In the genomic region with DNA sequence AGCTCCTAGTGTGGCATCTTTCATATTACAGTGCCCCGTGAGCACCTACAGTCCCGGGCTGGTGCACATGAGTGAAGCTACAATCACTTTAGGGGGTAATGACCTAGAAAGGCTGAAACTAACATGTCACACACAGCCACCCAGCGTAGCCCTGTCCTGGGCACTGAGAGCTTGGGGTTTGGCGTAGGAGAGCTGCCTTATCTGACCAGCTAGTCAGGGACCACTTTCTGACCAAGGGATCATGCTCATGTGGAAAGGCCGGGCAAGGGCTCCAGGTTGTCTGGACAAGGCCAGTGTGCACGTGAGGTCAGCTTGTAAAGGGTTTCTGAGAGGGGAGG, we compare ENCODE assay signal across 30 mouse cellular contexts. TPM values are rescaled to one million over a fixed set of nuclear protein-coding genes. Genes with fewer than 3 reads are reported as not detected.
DNase-seq lines count a peak whose midpoint lies in the region; ATAC-seq and TF ChIP-seq lines count a peak whose summit lies in the region.
"Had no signal": no experiment of that assay in that cellular context is flagged by ENCODE, and none has a peak within 500 bp of the region (broad histone marks: within the 10 kb centered on the region; RNA-seq: fewer than 3 reads in every experiment).

No protein-coding gene starts in this region.

- TF ChIP-seq POLR2A in kidney, adult 2 months (IDR thresholded peaks at IDR 0.05; ENCODE audit: low read depth, low read length): no peak
- TF ChIP-seq POLR2A in bone marrow, adult 2 months (IDR thresholded peaks at IDR 0.05; ENCODE audit: borderline replicate concordance, control insufficient read depth, low read depth, low read length): no peak

- H3K4me3 ChIP-seq in kidney, adult 2 months (ENCODE audit: insufficient read depth, low read depth, low read length): no peak overlapping the region
- H3K4me3 ChIP-seq in liver, embryonic 14.5 days (ENCODE audit: insufficient read depth in 1 of 2, low read depth in 2 of 2, low read length in 2 of 2): no peak overlapping the region
- H3K4me3 ChIP-seq in bone marrow, adult 2 months (replicated peaks; ENCODE audit: control insufficient read depth, low read depth, low read length): no peak overlapping the region
- H3K4me3 ChIP-seq in liver, postnatal 0 days (ENCODE audit: low read depth, low read length): no peak overlapping the region
- H3K4me3 ChIP-seq: forebrain, embryonic 10.5 days; hindbrain, embryonic 15.5 days; limb, embryonic 15.5 days; midbrain, embryonic 12.5 days had no signal

- ATAC-seq in liver, embryonic 14.5 days (ENCODE audit: insufficient read depth): no peak
- ATAC-seq in liver, postnatal 0 days: peak; percentile 74
- ATAC-seq: forebrain, embryonic 16.5 days had no signal

- DNase-seq in kidney, adult 18-20 months: peak; percentile 27
- DNase-seq in kidney, adult 2 months: no peak
- no peak for DNase-seq in liver, embryonic 14.5 days (ENCODE audit: low read depth in 3 of 3, low spot score in 3 of 3)
- DNase-seq in liver: no peak
- peak; percentile 24 for DNase-seq in liver, postnatal 0 days
- no peak for DNase-seq in ovary, postnatal 36 days (ENCODE audit: low spot score)
- DNase-seq in adrenal gland, postnatal 14 days: no peak
- DNase-seq: cerebellum, adult 18-20 months; cerebellum, postnatal 14 days; left cerebral cortex, postnatal 4 days; right cerebral cortex, postnatal 14 days; spleen, adult 18-20 months; thymus, postnatal 25 days had no signal

- WGBS in kidney, adult 2 months: 40% methylated on average over 6 of the region's 6 CpGs
- 60% methylated on average over 6 of the region's 6 CpGs for WGBS in liver, embryonic 14.5 days (ENCODE audit: insufficient replicate concordance)
- WGBS in bone marrow, adult 2 months: 69% methylated on average over 6 of the region's 6 CpGs
- WGBS in liver, postnatal 0 days (ENCODE audit: insufficient replicate concordance): 59% methylated on average over 6 of the region's 6 CpGs

- peaks cover 9% of the 10 kb centered on the region for H3K4me1 ChIP-seq in kidney, adult 2 months (ENCODE audit: control insufficient read depth, insufficient read depth, low read length)
- H3K4me1 ChIP-seq in liver, embryonic 14.5 days (replicated peaks; ENCODE audit: control insufficient read depth in 2 of 2, insufficient read depth in 2 of 2, low read length in 1 of 2): peaks cover 0 to 7% of the 10 kb centered on the region in 2 experiments; a peak in 1 of 4 replicates
- H3K4me1 ChIP-seq in bone marrow, adult 2 months (ENCODE audit: control insufficient read depth, insufficient read depth, low read length): peaks cover 12% of the 10 kb centered on the region; the same call in 1 of the 2 replicates
- H3K4me1 ChIP-seq in liver, postnatal 0 days (ENCODE audit: insufficient read depth): peaks cover 26% of the 10 kb centered on the region
- H3K4me1 ChIP-seq: forebrain, embryonic 10.5 days; hindbrain, embryonic 15.5 days; limb, embryonic 15.5 days; midbrain, embryonic 12.5 days had no signal

- no peaks in the 10 kb centered on the region for H3K27me3 ChIP-seq in kidney, adult 2 months (replicated peaks; ENCODE audit: control insufficient read depth, insufficient read depth, low read length)
- no peaks in the 10 kb centered on the region for H3K27me3 ChIP-seq in liver, embryonic 14.5 days (ENCODE audit: control insufficient read depth, insufficient read depth, low read length)
- no peaks in the 10 kb centered on the region for H3K27me3 ChIP-seq in liver, postnatal 0 days (ENCODE audit: insufficient read depth, low read length)
- H3K27me3 ChIP-seq: hindbrain, embryonic 15.5 days; limb, embryonic 15.5 days; midbrain, embryonic 12.5 days had no signal

- TF ChIP-seq CTCF in kidney, adult 2 months (conservative IDR thresholded peaks at IDR 0.05; ENCODE audit: insufficient read depth, insufficient read length, low read depth, low read length): no peak
- TF ChIP-seq CTCF in liver, embryonic 14.5 days (IDR thresholded peaks at IDR 0.05; ENCODE audit: low read depth): no peak
- TF ChIP-seq CTCF in bone marrow, adult 2 months (IDR thresholded peaks at IDR 0.05; ENCODE audit: control insufficient read depth, insufficient read depth, low read length): no peak
- TF ChIP-seq CTCF in liver, postnatal 0 days (IDR thresholded peaks at IDR 0.05; ENCODE audit: low read depth): no peak

- H3K4me2 ChIP-seq in liver, embryonic 14.5 days (ENCODE audit: low read depth): no peak overlapping the region
- no peak overlapping the region for H3K4me2 ChIP-seq in liver, postnatal 0 days (ENCODE audit: low read depth, low read length)
- H3K4me2 ChIP-seq: hindbrain, embryonic 15.5 days; limb, embryonic 15.5 days; midbrain, embryonic 12.5 days had no signal

- H3K27ac ChIP-seq in kidney, adult 2 months (ENCODE audit: insufficient read depth, low read depth, low read length): no peak overlapping the region
- H3K27ac ChIP-seq in liver, embryonic 14.5 days: peak overlapping the region; percentile 53
- peak overlapping the region; percentile 53 for H3K27ac ChIP-seq in bone marrow, adult 2 months (ENCODE audit: control insufficient read depth, insufficient read depth, low read depth, low read length, poor library complexity)
- H3K27ac ChIP-seq in liver, postnatal 0 days (ENCODE audit: low read depth): peak overlapping the region; percentile 89
- H3K27ac ChIP-seq: forebrain, embryonic 10.5 days; hindbrain, embryonic 15.5 days; kidney, postnatal 0 days; limb, embryonic 15.5 days; midbrain, embryonic 12.5 days had no signal

- H3K9ac ChIP-seq in liver, embryonic 14.5 days (replicated peaks): no peak overlapping the region
- no peak overlapping the region for H3K9ac ChIP-seq in liver, postnatal 0 days (replicated peaks)
- H3K9ac ChIP-seq: hindbrain, embryonic 15.5 days; limb, embryonic 15.5 days; midbrain, embryonic 12.5 days had no signal

- no peaks in the 10 kb centered on the region for H3K36me3 ChIP-seq in kidney, adult 2 months (ENCODE audit: control insufficient read depth, insufficient read depth, low read length)
- H3K36me3 ChIP-seq in liver, embryonic 14.5 days (replicated peaks; ENCODE audit: control insufficient read depth, insufficient read depth, low read depth): no peaks in the 10 kb centered on the region
- H3K36me3 ChIP-seq in liver, postnatal 0 days (replicated peaks; ENCODE audit: insufficient read depth, low read length): no peaks in the 10 kb centered on the region
- H3K36me3 ChIP-seq: forebrain, embryonic 10.5 days; hindbrain, embryonic 15.5 days; limb, embryonic 15.5 days; midbrain, embryonic 12.5 days had no signal

- no peaks in the 10 kb centered on the region for H3K9me3 ChIP-seq in liver, embryonic 14.5 days (ENCODE audit: control insufficient read depth, low read length)
- no peaks in the 10 kb centered on the region for H3K9me3 ChIP-seq in liver, postnatal 0 days (ENCODE audit: low read length)
- H3K9me3 ChIP-seq: forebrain, embryonic 10.5 days; hindbrain, embryonic 15.5 days; limb, embryonic 15.5 days; midbrain, embryonic 12.5 days had no signal

- no peak for TF ChIP-seq EP300 in liver, embryonic 14.5 days (IDR thresholded peaks at IDR 0.05; ENCODE audit: low read depth)
- no peak for TF ChIP-seq EP300 in liver, postnatal 0 days (IDR thresholded peaks at IDR 0.05; ENCODE audit: low read depth)

RNA-seq across cellular contexts. Expression of gene Cxcl17, which starts 28.1 kb away (rescaled TPM):
- polyA plus RNA-seq in kidney, adult 2 months (2012; rRNA removed): 0.11 and 0.18 TPM in 2 replicates
- polyA plus RNA-seq in liver, embryonic 14.5 days (2012; rRNA removed): not detected in 2 replicates
- polyA plus RNA-seq in liver, embryonic 14.5 days (2014; fragmentation: Nextera tagmentation; extraction: Ambion mirVana): not detected in 2 replicates
- polyA plus RNA-seq in bone marrow, adult 2 months (2011; ENCODE audit: insufficient read depth, insufficient read length, low replicate concordance, missing spikeins): not detected in 2 replicates
- polyA plus RNA-seq in liver, postnatal 0 days (2015; fragmentation: Nextera tagmentation; extraction: Ambion mirVana): not detected in 2 replicates
- 0.53 TPM in 1 of 2 replicates, not detected in the other for total RNA-seq in adrenal gland, postnatal 14 days (2021)
- total RNA-seq: gastrocnemius, postnatal 4 days; hematopoietic stem cell, adult 5-6 weeks; layer of hippocampus, adult 18-20 months; layer of hippocampus, postnatal 14 days; left cerebral cortex, adult 8-10 months; left cerebral cortex, postnatal 4 days; megakaryocyte progenitor cell, adult 5-6 weeks; monocyte, adult 5-6 weeks had no signal
- polyA plus RNA-seq: embryonic facial prominence, embryonic 11.5 days; intestine, embryonic 14.5 days; neural tube, embryonic 11.5 days had no signal

RNA-seq across cellular contexts. Expression of gene Ceacam1, which starts 36.6 kb away (rescaled TPM):
- polyA plus RNA-seq in kidney, adult 2 months (2012; rRNA removed): 32.1 TPM in 2 replicates
- polyA plus RNA-seq in liver, embryonic 14.5 days (2012; rRNA removed): 2.8 and 3.0 TPM in 2 replicates
- polyA plus RNA-seq in liver, embryonic 14.5 days (2014; fragmentation: Nextera tagmentation; extraction: Ambion mirVana): 3.8 and 4.3 TPM in 2 replicates
- 11.7 and 31.5 TPM in 2 replicates for polyA plus RNA-seq in bone marrow, adult 2 months (2011; ENCODE audit: insufficient read depth, insufficient read length, low replicate concordance, missing spikeins)
- polyA plus RNA-seq in liver, postnatal 0 days (2015; fragmentation: Nextera tagmentation; extraction: Ambion mirVana): 24.3 and 27.3 TPM in 2 replicates
- total RNA-seq in adrenal gland, postnatal 14 days (2021): 16.1 and 21.2 TPM in 2 replicates

RNA-seq across cellular contexts. Expression of gene Lipe, which starts 42.3 kb away (rescaled TPM):
- polyA plus RNA-seq in kidney, adult 2 months (2012; rRNA removed): 63.4 and 63.8 TPM in 2 replicates
- 2.3 TPM in 2 replicates for polyA plus RNA-seq in liver, embryonic 14.5 days (2012; rRNA removed)
- 0.38 and 0.72 TPM in 2 replicates for polyA plus RNA-seq in liver, embryonic 14.5 days (2014; fragmentation: Nextera tagmentation; extraction: Ambion mirVana)
- 195 and 311 TPM in 2 replicates for polyA plus RNA-seq in bone marrow, adult 2 months (2011; ENCODE audit: insufficient read depth, insufficient read length, low replicate concordance, missing spikeins)
- 5.2 and 5.5 TPM in 2 replicates for polyA plus RNA-seq in liver, postnatal 0 days (2015; fragmentation: Nextera tagmentation; extraction: Ambion mirVana)
- 400 and 439 TPM in 2 replicates for total RNA-seq in adrenal gland, postnatal 14 days (2021)

Comparison
In these comparisons a context has a peak if more than half of its experiments do, and no peak if none do; other contexts are left out.
1. DNase-seq: peak in kidney, adult 18-20 months (single experiment) and liver, postnatal 0 days (single experiment); none in kidney, adult 2 months (single experiment), liver, embryonic 14.5 days (0 of 3), liver (single experiment), ovary, postnatal 36 days (single experiment) and adrenal gland, postnatal 14 days (single experiment).